Mouse (Mus musculus): Measurements from ENCODE around the gene Rbm45.
A peak's percentile ranks its signal among the peaks of the same experiment; 100 is the strongest.

The Rbm45 gene

DNA sequence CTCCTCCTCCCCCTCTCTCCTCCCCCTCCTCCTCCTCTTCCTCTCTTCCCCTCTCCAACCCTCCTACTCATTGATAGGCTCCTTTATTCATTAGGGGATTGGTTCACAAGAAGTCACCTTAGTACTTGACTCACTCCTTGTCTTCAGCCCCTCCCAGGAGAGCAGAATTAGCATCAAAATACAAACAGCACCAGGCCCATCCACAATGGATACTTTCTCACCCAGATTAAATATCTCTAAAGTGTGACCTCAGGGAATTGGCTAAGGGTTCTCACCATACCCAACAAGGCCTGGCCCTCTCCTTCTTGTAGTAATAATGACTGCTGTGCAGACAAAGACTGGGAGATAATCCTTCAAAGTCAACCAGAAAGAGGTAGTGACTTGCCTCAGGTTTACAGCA is 30.4 kb downstream of the Rbm45 start:
- no peak for DNase-seq

DNA sequence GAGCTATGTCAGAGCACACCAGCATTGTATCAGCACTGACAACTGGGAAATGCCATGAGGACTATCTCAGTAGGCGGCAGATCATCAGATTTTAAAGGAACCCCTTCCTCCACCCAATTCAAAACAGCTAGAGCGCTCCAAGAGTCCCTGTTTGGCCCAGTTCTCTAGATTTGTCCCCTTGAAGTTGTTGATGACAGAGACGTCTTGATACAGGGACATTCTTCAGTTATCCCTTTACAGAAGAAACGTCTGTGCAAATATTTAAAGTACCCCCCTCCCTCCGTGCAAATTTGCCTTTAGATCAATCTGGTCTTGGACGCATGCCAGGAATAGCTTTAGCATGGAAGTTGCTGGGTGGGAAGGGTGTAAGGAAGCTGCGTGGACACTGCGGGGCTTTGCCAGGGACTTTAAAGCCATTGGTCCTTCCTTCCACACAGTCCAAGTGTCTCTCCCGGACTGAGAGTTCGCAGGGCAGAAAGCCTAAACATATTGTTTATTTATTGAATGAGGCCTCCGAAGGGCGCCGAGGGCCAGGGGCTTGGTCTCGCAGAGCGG is 35.9 kb downstream of the Rbm45 start:
- DNase-seq: peak; percentile 16

DNA sequence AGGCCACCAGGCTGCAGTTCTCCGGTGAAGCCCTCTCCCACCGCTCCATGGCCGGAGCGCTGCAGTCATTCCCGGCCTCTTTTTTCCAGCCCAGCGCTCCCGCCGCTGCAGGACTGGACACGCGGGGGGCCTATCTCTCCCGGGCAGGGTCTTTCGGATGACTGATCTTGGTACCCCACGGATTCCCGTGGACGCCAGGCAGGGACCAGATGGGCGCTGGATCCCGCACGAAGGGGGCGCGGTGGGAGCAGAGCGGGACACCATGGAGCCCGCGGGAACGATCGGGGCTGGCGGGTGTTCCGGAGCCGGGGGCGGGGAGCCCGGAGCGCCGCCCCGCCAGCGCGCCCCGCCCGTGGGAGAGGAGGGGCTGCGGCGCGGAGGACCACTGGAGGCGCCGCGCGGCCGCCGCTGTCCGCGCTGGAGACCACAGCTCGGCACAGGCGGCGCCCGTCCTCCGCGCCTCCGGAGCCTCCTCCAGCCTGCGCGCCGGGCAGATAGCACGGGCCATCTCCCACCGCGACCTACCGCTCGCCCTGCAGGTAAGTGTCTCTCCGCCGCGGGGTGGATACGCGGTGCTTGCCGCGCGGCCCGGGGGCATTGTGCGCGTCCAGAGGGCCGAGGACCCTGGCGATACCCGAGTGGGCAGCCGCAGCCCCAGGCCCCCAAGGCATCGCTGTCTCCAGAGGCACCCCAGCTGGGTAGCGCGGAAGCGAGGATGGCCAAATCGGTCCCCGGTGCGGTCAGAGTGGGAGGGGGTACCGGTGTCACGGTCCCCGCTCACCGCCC is 36.6 kb downstream of the Rbm45 start, which contains the start of gene Osbpl6:
TSS of gene Osbpl6 (plus strand) at position 358 of the 786 bp plus-strand sequence.
- DNase-seq: peak; percentile 72

DNA sequence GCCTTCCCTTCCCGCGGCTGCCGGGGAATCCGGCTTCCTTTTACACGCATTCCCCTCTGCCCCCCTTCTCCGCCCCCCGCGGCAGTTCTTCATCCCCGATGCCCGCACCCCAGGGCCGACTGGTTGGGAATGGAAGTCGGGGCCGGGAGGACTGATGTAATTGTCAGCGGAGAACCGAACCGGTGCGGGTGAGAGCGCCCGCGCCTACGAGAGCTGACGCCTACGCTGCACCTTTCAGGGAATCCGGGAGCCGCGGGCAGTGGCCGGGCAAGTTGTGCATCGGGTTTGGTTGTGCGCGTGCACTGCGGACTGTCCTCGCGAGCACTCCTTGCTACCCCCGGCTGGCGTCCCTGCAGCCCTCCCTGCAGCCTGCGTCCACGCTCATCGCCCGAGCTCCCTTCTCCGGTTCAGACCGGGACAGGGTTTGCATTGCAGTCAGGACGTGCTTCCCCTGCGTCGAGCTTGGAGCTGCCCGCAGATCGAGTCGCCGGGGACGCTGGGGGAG is 37.2 kb downstream of the Rbm45 start:
- peak; percentile 66 for DNase-seq

DNA sequence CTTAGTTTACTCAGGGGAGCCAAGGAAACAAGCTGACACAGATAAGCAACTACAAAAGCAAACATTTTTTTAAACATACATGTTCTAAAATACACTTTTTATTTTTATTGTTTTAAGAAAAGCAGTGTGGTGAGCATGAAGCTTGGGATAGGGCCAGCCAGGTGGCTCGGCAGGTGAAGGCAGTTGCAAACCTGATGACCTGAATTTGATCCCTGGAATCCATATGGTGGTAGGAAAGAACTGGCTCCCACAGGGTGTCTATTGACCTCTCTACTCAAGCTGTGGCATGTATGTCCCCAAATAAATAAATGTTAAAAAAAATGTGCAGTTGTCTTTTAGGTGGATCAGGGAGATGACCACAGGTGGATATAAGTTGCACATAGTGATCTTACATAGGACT is 39.7 kb downstream of the Rbm45 start:
- no peak for DNase-seq

DNA sequence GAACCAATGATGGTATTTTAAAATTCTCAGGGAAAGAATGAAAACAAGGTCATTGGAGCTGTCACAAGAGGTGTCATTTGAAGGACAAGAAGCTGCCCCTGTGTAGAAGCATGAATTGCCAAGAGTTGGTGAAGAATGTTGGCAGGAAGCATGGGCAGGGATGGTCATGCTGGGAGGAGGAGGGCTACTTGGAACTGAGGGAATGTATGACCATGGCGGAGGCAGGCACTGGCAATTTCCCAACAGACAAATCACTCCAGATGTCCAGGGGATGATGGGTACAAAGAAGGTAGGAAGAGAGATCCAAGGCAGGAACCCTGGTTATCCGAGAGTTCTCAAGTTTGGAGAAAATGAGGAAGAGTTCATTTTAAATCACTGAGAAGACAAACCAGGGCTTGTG is 40.2 kb downstream of the Rbm45 start:
- DNase-seq: no peak

DNA sequence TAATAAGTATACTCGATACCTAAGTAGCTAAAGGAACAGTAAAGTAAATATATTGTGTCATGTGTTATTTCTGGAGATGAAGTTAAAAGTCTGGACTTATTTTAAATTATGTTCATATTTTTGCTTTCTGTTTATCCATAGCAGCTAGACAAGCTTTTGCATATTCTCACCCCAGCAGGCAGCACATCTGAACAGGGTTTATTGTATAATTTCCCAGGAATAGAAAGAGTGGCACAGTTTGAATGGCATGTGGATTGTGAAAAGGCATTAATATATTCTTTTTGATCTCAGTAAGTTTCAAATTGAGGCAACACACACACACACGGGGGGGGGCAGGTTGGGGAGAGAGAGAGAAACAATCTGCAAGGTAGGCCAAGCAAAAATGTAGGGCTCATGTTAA is 43.1 kb downstream of the Rbm45 start:
- DNase-seq: no peak

DNA sequence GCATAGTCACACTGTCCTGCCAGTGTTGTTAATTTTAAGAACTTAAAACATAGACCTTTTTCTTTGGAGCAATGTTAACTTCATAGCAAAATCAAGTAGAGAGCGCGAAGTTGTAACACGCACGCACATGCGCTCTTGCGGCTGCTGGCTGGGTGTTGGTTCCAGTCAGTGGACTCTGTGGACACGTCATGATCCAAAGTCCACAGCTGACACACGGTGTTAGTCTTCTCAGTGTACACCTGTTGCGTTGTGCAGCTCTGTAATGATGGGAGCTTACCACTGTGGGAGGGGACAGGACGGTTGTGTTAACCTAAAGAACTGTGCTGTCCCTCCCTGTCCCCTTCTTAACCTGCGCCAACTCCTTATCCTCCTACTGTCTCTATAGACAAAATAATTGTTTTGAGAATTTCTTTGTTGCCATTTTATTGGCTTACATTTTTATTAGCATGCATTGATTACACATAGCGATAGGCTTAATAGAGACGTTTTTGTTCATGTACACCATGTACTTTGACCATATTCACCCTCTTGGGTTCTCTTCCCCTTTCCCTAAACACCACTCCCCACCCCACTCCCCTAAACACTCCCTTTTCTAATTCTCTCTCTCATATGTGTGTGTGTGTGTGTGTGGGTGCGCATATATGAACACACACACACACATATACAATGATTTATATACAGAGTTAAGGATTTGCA is 47.8 kb downstream of the Rbm45 start:
- peak; percentile 73 for DNase-seq

DNA sequence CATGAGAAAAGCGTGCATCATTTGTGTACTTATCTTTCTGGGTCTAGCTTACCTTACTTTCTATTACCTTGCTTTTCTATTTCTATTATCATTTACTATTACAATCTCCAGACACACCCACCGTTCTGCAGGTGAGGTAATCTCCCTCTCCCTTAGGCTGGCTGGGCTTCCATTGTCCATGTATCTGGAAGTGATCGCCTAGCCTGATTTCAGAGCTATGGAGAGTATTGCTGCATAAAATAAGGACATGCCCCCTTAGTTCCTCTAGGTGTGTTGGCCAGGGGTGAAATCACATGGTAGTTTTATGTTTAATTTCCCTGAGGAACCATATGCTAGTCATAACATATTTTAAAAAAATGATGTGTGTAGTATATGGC is 48.3 kb downstream of the Rbm45 start:
- DNase-seq: no peak

DNA sequence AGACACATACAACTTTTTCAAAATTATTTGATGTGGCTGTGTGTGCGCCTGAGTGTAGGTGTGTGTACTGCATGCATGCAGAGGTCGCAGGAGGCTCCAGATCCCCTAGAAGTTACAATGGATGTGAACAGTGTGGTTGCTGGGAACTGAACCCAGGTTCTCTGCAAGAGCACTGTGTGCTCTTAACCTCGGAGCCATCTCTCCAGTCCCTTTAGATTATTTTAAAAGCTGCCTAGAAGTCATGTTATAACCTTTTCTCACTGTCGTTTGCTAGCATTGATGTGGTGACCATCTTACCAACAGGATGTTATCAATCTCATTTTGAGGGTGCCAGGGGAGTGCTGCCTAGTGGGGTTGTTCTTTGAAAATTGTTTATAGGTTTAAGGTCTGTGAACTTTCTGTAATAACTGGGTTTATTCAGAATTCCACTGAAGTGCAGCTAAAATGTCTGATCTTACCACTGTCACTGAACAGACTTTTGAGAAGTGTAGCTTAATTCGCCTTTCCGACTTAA is 51.7 kb downstream of the Rbm45 start:
- DNase-seq: no peak

DNA sequence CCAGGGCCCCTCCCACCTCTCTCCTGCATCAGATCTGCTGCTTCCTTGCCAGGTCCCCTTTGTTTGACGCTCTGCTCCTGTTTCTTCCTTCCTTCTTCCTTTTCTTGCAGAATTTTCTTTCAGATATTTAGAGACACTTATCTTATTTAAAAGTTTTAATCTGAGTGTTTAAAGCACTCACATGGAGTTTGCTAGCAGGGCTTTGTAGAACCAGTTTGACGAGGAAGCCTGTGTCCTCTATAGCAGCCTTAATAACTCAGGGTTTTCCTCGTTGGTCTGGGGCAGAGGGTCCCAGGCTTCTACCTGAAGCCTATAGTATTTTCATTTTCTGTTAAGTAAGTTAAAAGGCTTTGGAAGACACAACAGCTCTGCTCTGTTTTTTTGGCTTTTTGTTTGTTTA is 57.0 kb downstream of the Rbm45 start:
- no peak for DNase-seq

DNA sequence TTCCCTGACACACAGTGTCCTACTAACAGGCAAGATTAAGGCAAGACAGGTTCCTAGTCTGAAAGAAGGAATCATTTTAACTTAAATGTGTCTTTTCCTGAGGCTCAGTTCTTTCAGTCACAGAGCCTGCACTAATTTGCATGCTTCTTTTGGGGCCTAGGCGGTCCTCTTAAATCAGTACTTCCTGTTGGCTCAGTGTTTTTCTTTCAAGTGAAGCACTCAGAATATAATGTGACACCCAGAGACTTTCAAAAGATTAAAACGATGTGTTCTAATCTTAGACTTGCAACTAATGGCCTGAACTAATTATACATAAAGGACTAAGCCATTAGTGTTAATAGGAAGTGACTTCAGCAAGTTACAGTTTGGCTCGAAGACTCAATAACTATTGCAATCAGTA is 59.5 kb downstream of the Rbm45 start:
- no peak for DNase-seq

DNA sequence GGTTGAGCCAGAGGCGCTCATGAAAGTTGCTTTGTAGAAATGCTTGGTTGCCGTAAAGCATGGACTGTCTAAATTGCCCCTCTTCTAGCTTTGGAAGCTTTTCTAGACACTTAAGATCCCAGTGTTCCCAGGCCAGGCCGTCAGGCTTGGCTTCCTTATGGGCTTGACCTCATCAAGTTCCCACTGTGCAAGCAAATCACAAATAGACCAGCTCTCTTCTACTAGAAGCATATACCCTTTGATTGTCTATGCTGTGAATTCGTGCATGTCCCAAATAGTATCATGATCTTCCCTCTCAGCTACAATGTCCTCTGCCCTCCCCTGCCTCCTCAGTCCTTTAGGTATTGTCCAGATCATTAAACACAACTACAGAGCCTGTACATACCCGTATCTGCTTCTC is 60.1 kb downstream of the Rbm45 start:
- no peak for DNase-seq

DNA sequence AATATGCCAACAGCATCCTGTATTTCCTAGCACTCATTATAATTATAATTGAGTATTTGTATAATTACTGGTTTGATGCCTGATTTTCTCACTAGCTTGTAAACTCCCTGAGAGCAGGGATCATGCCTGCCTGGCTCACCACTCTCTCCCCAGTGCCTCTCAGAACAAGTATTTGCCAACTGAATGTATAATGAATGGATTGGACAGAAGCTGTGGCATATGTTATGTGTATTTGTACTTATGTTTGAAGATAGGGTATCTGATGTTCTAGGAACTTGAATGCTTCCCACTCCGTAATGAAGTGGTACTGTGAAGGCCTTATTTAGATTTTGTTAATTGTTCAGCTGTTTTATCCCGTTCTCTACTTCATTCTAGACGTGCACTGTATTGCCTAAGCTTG is 60.8 kb downstream of the Rbm45 start:
- DNase-seq: no peak
